Mouse (Mus musculus) liver, postnatal 0 days (tissue): Measurements from ENCODE around the gene Nodal. TPM values are rescaled to one million over a fixed set of nuclear protein-coding genes. Genes with fewer than 3 reads are reported as not detected.
A peak's percentile ranks its signal among the peaks of the same experiment; 100 is the strongest.

ENCODE experiments used
- ATAC-seq: fragments of 200-750 bp; cut with Nextera tagmentation; 2 replicates; pipeline ENCODE4 v1.8.0; 2017; ENCODE audit warnings: mild to moderate bottlenecking, moderate library complexity
- DNase-seq: peaks from one replicate; pipeline ENCODE4 v3.0.0-alpha.2; 2016
- H3K27ac ChIP-seq: fragments of 300-500 bp; sonication (generic); 2 replicates; pipeline ENCODE4 v1.5.1; 2014; ENCODE audit warnings: antibody characterized with exemption, moderate library complexity, mild to moderate bottlenecking, low read depth
- H3K27me3 ChIP-seq: fragments of 300-500 bp; sonication (generic); 2 replicates; pipeline ENCODE4 v1.6.1; 2014; ENCODE audit warnings: low read length, control low read depth, mixed read lengths; ENCODE audit not compliant: insufficient read depth
- H3K36me3 ChIP-seq: fragments of 300-500 bp; sonication (generic); replicated peaks from 2 replicates; pipeline ENCODE4 v1.6.1; 2014; ENCODE audit warnings: mild to moderate bottlenecking, control low read depth, low read length, moderate library complexity, mixed read lengths; ENCODE audit not compliant: insufficient read depth
- H3K4me1 ChIP-seq: fragments of 300-500 bp; sonication (generic); 2 replicates; pipeline ENCODE4 v1.6.1; 2014; ENCODE audit warnings: antibody characterized with exemption, mild to moderate bottlenecking, control low read depth; ENCODE audit not compliant: insufficient read depth
- H3K4me2 ChIP-seq: fragments of 300-500 bp; sonication (generic); 2 replicates; pipeline ENCODE4 v1.6.1; 2014; ENCODE audit warnings: low read depth, mild to moderate bottlenecking, low read length, moderate library complexity, mixed read lengths
- H3K4me3 ChIP-seq: fragments of 300-500 bp; sonication (generic); 2 replicates; pipeline ENCODE4 v1.5.1; 2014; ENCODE audit warnings: low read depth, low read length
- H3K9ac ChIP-seq: fragments of 300-500 bp; sonication (generic); replicated peaks from 2 replicates; pipeline ENCODE4 v1.6.1; 2014; ENCODE audit warnings: mild to moderate bottlenecking, moderate library complexity
- H3K9me3 ChIP-seq: fragments of 300-500 bp; sonication (generic); 2 replicates; pipeline ENCODE4 v1.6.1; 2016; ENCODE audit warnings: mild to moderate bottlenecking, control low read depth, low read length, mixed read lengths
- CTCF ChIP-seq: sonication (generic); IDR thresholded peaks from 2 replicates; pipeline ENCODE4 v1.5.1; 2016; ENCODE audit warnings: antibody characterized with exemption, low read depth
- EP300 ChIP-seq: IDR thresholded peaks from 2 replicates; pipeline ENCODE4 v1.6.1; 2016; ENCODE audit warnings: antibody characterized with exemption, low read depth, mild to moderate bottlenecking
- WGBS: fragments of 180-500 bp; shearing (Covaris S2); extraction: QIAGEN DNeasy Blood & Tissue Kit; methylation state at CpG from one replicate; pipeline ENCODE4 v1.1.7; 2014; ENCODE audit not compliant: insufficient replicate concordance; 5-methylcytosine and 5-hydroxymethylcytosine counted together
- polyA plus RNA-seq: library from polyadenylated mRNA; unstranded; fragments of >200 nt; fragmentation: Nextera tagmentation; extraction: Ambion mirVana; gene quantifications from 2 replicates; pipeline ENCODE4 v1.2.1, GENCODE M21; 2015

Gene Nodal
- polyA plus RNA-seq, 1 experiment from 2014 or later = 0.19 TPM

- H3K36me3 ChIP-seq = no peaks in the 10 kb centered on the region
- 58% methylated on average over 5 of the region's 5 CpGs for WGBS
Measured at GRCm38 (mm10) chr10:61402480-61402879, 15.3 kb upstream of the Nodal start.

DNA sequence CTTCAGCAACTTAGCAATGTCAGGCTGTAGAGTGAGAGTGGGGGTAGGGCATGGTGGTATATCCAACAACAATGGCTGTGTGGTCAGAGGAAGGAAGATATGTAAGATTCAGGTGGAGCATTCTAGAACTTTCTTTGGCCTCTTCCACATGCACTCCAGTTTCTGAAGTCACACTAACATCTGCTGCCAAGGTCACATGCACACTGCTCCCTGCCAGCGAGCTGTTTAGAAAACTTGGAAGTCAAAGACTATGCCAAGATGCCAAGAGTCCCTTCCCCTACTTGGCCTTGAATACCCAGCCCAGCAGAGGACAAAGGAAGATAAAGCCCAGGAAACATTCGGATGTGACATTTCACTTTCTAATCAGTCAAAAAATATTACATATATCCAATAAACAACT, 14.9 kb upstream of the Nodal start:
- ATAC-seq (no peak), DNase-seq (no peak)
- Histone ChIP-seq H3K9me3 (no peaks in the 10 kb centered on the region), H3K36me3 (no peaks in the 10 kb centered on the region), H3K4me1 (no peaks in the 10 kb centered on the region), H3K4me3 (no peak overlapping the region), H3K4me2 (no peak overlapping the region), H3K27me3 (no peaks in the 10 kb centered on the region), H3K27ac (no peak overlapping the region), H3K9ac (no peak overlapping the region)
- TF ChIP-seq CTCF (no peak), EP300 (no peak)
- 68% methylated on average over 2 of the region's 2 CpGs for WGBS

More at GRCm38 (mm10) chr10:61402480-61402879, 15.3 kb upstream of the Nodal start:
- H3K4me1 ChIP-seq = no peaks in the 10 kb centered on the region
- H3K27ac ChIP-seq = no peak overlapping the region
- no peak overlapping the region for H3K4me2 ChIP-seq
- H3K9me3 ChIP-seq = no peaks in the 10 kb centered on the region
- H3K9ac ChIP-seq = no peak overlapping the region
- DNase-seq (no peak), ATAC-seq (no peak)
- H3K4me3 ChIP-seq = no peak overlapping the region
- H3K27me3 ChIP-seq = no peaks in the 10 kb centered on the region
- TF ChIP-seq CTCF (peak; percentile 61), EP300 (no peak)

DNA sequence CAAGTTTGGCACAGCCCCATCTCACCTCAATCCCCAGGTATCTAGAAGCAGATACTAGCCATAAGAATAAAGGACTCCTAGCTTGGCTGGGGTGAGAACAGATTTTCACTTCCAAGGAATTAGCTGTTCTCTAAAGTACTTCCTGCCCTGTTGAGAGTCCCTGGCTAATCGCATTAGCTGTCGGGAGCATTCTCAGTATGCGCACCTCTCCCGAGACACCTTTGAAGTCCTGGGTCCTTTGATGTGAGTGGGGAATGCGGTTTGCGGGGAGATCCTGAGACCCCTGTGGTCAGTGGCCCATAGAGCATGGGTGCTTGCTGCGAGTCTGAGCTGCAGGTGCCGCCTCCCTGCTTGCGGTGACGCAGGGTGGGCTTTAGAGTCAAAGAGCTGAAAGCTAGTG, 11.8 kb upstream of the Nodal start:
- Histone ChIP-seq H3K4me2 (no peak overlapping the region), H3K27me3 (no peaks in the 10 kb centered on the region), H3K9me3 (no peaks in the 10 kb centered on the region), H3K4me1 (peaks cover 6% of the 10 kb centered on the region; the same call in 1 of the 2 replicates), H3K4me3 (no peak overlapping the region), H3K27ac (no peak overlapping the region), H3K36me3 (no peaks in the 10 kb centered on the region), H3K9ac (no peak overlapping the region)
- DNase-seq (no peak), ATAC-seq (no peak)
- WGBS = 28% methylated on average over 10 of the region's 10 CpGs
- no peak for TF ChIP-seq CTCF
- TF ChIP-seq EP300 = no peak

DNA sequence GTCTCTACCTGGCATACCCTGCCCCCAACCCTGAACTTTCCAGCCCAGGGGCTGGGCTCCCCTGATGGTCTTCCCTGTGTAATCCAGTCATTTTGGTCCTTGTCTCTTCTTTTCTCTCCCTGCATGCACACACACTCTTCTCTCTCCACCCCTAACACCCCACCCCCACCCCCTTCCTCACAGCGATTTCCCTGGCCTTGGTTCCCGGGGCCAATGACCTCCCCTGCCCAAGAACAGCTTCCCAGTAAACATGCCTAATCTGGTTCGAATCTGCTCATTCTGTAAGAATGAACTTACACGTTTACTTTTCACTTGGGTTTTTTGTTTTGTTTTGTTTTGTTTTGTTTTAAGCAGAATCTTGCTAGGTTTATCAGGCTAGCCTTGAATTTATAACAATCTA, 8.0 kb upstream of the Nodal start:
- no peaks in the 10 kb centered on the region for H3K27me3 ChIP-seq
- no peaks in the 10 kb centered on the region for H3K36me3 ChIP-seq
- H3K4me2 ChIP-seq = no peak overlapping the region
- H3K9me3 ChIP-seq = no peaks in the 10 kb centered on the region
- 0 out of 2 replicates have a peak, but pooled peaks have one; percentile 12 for ATAC-seq
- no peak overlapping the region for H3K4me3 ChIP-seq
- H3K27ac ChIP-seq = peak overlapping the region; percentile 20; the same call in 1 of the 2 replicates
- H3K4me1 ChIP-seq = peaks cover 19% of the 10 kb centered on the region
- TF ChIP-seq EP300 = no peak
- WGBS = 29% methylated on average over 4 of the region's 4 CpGs
- no peak overlapping the region for H3K9ac ChIP-seq
- DNase-seq = no peak

DNA sequence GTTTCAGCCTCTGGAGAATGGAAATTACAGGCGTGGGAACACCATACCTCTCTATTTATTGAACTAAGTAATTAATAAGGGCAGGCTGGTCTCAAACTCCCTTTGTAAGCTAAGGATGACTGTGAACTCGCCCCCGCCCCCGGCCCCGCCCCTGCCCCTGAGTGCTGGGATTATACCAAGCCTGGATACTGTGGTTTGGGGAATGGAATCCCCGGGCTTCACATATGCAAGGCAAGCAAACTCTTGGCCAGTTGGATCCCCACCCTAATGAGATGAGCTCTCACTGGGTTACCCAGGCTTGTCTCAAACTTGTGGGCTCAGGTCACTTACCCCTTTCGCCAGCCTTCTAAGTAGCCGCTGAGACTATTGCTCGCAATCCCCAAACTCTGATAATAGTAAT, 7.6 kb upstream of the Nodal start:
- no peak for TF ChIP-seq EP300
- TF ChIP-seq CTCF = no peak
- WGBS = 51% methylated on average over 9 of the region's 9 CpGs
- ATAC-seq = no peak
- H3K36me3 ChIP-seq = no peaks in the 10 kb centered on the region
- H3K4me1 ChIP-seq = peaks cover 19% of the 10 kb centered on the region
- no peak overlapping the region for H3K4me2 ChIP-seq
- no peak for DNase-seq
- H3K4me3 ChIP-seq = no peak overlapping the region
- H3K27me3 ChIP-seq = no peaks in the 10 kb centered on the region
- H3K27ac ChIP-seq = peak overlapping the region; percentile 20; the same call in 1 of the 2 replicates
- no peak overlapping the region for H3K9ac ChIP-seq
- no peaks in the 10 kb centered on the region for H3K9me3 ChIP-seq

DNA sequence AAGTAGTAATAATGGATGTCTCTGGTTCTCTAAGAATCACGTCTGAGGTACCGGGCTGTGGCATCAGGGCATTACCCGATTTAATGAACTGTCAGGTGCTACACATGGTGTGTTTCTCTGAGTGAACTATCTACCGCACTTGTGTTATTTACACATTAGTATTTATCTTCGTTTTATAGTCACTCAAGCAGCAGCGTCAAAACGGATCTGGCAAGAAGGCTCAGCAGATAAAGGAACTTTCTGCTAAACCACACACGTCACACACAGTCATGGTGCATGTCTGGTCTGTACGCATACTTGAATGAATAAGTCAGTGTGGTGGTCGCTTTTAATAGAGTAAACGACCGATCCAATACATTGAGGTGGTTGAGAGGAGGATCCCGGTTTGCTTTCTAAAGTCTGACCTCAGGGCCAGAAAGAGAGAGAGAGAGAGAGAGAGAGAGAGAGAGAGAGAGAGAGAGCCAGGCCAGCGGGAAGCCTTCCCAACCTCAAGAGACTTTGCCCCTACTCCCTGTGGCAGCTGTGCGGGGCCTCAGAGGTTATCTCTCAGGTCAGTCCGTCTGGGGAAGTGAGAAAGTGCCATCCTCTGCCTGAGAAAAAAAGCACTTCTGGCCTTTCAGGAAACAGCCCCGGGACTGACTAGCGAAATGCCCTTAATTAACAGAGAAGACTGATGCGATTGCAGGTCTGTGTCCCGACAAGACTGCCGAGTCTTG, 4.7 kb upstream of the Nodal start:
- peak; percentile 93 for ATAC-seq
- 8% methylated on average over 21 of the region's 21 CpGs for WGBS
- DNase-seq = peak; percentile 68
- no peaks in the 10 kb centered on the region for H3K9me3 ChIP-seq
- peaks cover 22% of the 10 kb centered on the region for H3K4me1 ChIP-seq
- H3K9ac ChIP-seq = peak overlapping the region; percentile 58
- peak overlapping the region; percentile 90 for H3K27ac ChIP-seq
- no peak overlapping the region for H3K4me3 ChIP-seq
- H3K27me3 ChIP-seq = peaks cover 17% of the 10 kb centered on the region
- TF ChIP-seq CTCF (no peak), EP300 (peak; percentile 90)
- H3K36me3 ChIP-seq = no peaks in the 10 kb centered on the region
- peak overlapping the region; percentile 61 for H3K4me2 ChIP-seq

DNA sequence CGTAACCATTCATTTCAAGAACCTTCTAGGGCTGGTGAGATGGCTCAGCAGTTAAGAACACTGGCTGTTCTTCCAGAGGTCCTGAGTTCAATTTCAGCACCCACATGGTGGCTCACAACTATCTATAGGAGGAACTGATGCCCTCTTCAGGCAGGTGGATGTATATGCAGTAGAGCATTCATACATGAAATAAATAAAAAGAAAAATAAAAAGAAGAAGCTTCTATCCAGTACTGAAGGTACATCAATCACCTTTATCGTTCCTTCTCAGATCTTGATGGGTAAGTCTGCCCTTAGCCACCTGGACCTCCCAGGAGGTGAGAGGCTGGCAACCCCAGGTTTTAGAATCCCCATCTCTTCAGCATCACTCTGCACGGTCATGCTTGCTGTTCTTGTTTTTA, 2.5 kb upstream of the Nodal start:
- WGBS = 79% methylated on average over 3 of the region's 3 CpGs
- H3K27me3 ChIP-seq = peaks cover 38% of the 10 kb centered on the region
- no peak overlapping the region for H3K27ac ChIP-seq
- H3K4me2 ChIP-seq = no peak overlapping the region
- no peak overlapping the region for H3K9ac ChIP-seq
- DNase-seq = no peak
- peak; percentile 33 for TF ChIP-seq CTCF
- no peak for TF ChIP-seq EP300
- no peak for ATAC-seq
- no peaks in the 10 kb centered on the region for H3K9me3 ChIP-seq
- peaks cover 26% of the 10 kb centered on the region for H3K4me1 ChIP-seq
- no peak overlapping the region for H3K4me3 ChIP-seq
- no peaks in the 10 kb centered on the region for H3K36me3 ChIP-seq
